Mouse (Mus musculus) erythroblast, embryonic 14.5 days (primary cell): ENCODE results near the gene Gas7. TPM values are rescaled to one million over a fixed set of nuclear protein-coding genes. Genes with fewer than 3 reads are reported as not detected.

ENCODE experiments used
- H3K27me3 ChIP-seq: 2 replicates; pipeline ENCODE4 v1.6.1; 2012; ENCODE audit warnings: inconsistent platforms; ENCODE audit not compliant: control insufficient read depth
- H3K36me3 ChIP-seq: 2 replicates; pipeline ENCODE4 v1.6.1; 2012; ENCODE audit warnings: mild to moderate bottlenecking, inconsistent platforms; ENCODE audit not compliant: control insufficient read depth
- H3K4me1 ChIP-seq: 2 replicates; pipeline ENCODE4 v1.6.1; 2012; ENCODE audit warnings: inconsistent platforms; ENCODE audit not compliant: control insufficient read depth
- H3K4me3 ChIP-seq: replicated peaks from 2 replicates; pipeline ENCODE3; 2012; ENCODE audit warnings: moderate library complexity, mild to moderate bottlenecking, inconsistent platforms
- H3K9me3 ChIP-seq: 2 replicates; pipeline ENCODE4 v1.6.1; 2012; ENCODE audit warnings: low read length, inconsistent platforms, mixed read lengths; ENCODE audit not compliant: control insufficient read depth
- GATA1 ChIP-seq: IDR thresholded peaks from 2 replicates; pipeline ENCODE4 v1.6.1; 2012; ENCODE audit warnings: low read length, inconsistent platforms, mixed read lengths
- TAL1 ChIP-seq: IDR thresholded peaks from 3 replicates; pipeline ENCODE4 v1.6.1; 2012; ENCODE audit warnings: low read length, inconsistent platforms, mixed read lengths
- polyA plus RNA-seq: library from polyadenylated mRNA; stranded (reverse); fragments of >175 nt; gene quantifications from 2 replicates; pipeline ENCODE4 v1.2.3, GENCODE M21; 2012

Gene Gas7
- polyA plus RNA-seq, 1 experiment = 0.01 TPM

DNA sequence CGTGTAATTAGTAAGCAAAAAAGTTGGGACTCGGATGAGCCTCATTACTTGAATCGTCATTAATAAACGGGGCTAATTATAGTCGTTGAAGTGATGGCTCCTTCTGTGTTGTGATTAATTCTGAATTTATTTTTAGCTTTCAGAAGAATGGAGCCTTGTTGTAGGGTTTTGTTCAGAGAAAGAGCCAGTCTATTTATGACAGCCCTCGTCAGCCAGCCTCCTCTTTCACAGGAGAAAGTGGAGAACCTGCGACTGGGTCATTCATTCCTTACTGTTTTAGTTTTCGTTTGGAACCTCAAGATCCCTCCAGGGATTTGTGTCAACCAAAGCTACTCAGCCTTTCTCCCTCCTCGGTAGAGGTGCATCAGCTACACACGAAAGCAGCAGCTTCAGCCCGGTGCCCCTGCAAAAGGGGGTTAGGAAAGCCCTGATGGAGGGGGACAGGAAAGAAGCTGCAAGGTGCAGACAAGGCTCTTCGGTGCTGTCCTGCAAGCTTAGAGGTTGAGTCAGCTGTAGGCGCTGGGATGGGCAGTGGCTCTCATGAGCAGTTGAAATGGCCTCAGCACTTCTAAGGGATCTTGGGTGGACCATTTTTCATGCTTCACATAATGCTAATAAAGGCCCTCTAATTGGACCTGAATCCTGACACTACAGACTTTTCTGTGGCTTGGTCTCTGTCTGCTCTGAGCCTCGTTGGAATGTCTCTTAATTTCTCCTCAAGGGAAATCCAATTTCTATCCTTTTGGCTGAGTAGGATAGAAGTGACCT, 10.0 kb upstream of the Gas7 start:
- Histone ChIP-seq H3K27me3 (no peaks in the 10 kb centered on the region), H3K9me3 (no peaks in the 10 kb centered on the region), H3K4me3 (no peak overlapping the region), H3K4me1 (no peaks in the 10 kb centered on the region), H3K36me3 (no peaks in the 10 kb centered on the region)
- TF ChIP-seq GATA1 = no peak
- no peak for TF ChIP-seq TAL1

DNA sequence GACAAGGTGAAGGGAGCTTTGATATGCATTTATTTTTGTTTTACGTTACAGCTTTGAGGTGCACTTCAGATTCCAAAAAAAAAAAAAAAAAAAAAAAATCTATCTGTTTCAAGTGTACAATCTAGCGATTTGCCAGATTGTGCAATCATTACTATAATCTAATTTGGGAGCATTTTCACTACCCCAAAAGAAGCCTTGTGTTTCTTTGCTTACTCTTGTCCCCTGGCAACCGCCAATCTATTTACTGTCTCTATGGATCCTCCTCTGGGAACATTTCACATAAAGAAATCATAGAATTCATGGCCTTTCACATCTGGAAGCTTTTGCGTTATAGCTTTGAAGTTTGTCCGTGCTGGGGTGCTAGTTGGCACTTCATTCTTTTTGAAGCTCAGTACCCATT, 3.7 kb upstream of the Gas7 start:
- Histone ChIP-seq H3K27me3 (peaks cover 28% of the 10 kb centered on the region), H3K4me3 (no peak overlapping the region), H3K9me3 (no peaks in the 10 kb centered on the region), H3K36me3 (no peaks in the 10 kb centered on the region), H3K4me1 (no peaks in the 10 kb centered on the region)
- TF ChIP-seq TAL1 (no peak), GATA1 (no peak)

DNA sequence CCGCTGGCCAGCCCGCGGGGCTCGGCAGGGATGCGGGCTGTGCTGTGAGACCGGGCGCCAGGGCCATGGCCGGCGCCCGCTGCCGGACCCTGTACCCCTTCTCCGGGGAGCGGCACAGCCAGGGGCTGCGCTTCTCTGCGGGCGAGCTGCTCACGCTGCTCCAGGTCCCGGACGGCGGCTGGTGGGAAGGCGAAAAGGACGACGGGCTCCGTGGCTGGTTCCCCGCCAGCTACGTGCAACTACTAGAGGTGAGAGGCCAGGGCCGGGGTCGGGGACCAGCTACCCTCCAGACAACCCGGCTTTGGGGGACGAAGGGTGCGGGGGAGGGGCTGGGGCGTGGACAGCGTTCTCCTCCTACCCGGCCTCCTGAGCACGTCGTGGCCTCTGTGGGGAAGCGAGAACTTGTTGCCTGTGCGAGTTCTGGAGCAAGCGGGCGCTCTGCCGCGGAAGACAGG, 317 bp downstream of the Gas7 start:
- H3K36me3 ChIP-seq = no peaks in the 10 kb centered on the region
- TF ChIP-seq TAL1 = no peak
- TF ChIP-seq GATA1 = no peak
- H3K4me3 ChIP-seq = peak overlapping the region; percentile 38
- no peaks in the 10 kb centered on the region for H3K9me3 ChIP-seq
- no peaks in the 10 kb centered on the region for H3K4me1 ChIP-seq
- peaks cover 30% of the 10 kb centered on the region for H3K27me3 ChIP-seq

DNA sequence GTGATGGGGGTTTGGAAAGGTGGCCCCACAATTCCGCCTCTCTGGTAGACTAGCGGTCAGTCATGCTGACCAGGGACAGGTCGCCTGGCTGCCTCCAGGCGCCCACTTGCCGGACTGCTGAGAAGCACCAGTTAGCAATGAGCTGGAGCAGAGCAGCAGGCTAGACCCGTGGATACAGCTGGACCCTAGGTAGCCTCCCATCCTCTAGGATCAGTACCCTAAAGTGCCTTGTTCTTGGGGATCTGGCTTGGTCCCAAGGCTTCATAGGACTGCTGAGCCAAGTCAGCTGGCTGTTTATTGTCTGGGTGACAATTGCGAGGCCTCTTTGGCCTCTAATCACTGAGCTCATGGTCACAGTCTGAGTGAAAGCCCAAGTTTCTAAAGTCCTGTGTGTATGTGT, 792 bp downstream of the Gas7 start:
- Histone ChIP-seq H3K36me3 (no peaks in the 10 kb centered on the region), H3K4me1 (no peaks in the 10 kb centered on the region), H3K9me3 (no peaks in the 10 kb centered on the region), H3K27me3 (peaks cover 30% of the 10 kb centered on the region), H3K4me3 (peak overlapping the region; percentile 38)
- TF ChIP-seq TAL1 (no peak), GATA1 (no peak)

DNA sequence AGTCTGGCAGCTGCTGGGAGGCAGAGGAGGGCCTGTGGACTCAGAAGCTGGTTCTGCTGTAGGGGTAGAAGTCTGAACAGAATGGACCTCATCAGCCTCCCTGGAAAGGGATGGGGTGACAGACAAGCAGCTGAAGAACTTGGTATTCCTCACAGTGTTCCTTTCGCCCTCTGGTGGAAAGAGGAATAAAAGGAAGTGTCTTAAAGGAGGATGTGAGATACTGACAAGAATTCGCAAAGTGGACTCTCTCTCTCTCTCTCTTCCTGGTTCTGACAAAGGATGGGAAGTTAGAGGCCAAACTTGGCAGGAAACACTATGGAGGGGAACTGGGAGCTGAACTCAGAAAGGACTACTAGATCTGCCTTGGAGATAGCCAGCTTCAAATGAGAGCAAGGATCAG, 2.9 kb downstream of the Gas7 start:
- Histone ChIP-seq H3K36me3 (no peaks in the 10 kb centered on the region), H3K4me1 (no peaks in the 10 kb centered on the region), H3K9me3 (no peaks in the 10 kb centered on the region), H3K4me3 (no peak overlapping the region), H3K27me3 (peaks cover 30% of the 10 kb centered on the region)
- TF ChIP-seq GATA1 (no peak), TAL1 (no peak)

DNA sequence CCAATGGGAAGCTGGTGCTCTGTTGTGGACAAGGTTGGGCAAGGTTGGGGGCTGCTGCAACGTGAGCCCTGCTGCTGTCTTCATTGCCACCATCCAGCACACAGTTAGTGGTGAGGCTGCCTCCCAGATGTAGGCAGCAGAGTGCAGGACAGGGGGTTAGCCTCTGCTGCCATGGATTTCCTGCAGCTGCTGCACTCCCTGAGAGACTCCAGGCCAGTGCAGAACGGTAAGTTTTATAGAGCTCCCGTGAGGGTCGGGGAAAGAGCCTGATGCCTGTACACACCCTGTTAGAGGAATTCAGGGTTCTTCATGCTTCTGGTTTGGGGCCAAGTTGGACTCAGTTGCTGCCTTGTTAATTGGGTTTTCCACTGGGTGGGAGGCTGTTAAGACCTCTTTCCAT, 11.9 kb downstream of the Gas7 start:
- Histone ChIP-seq H3K9me3 (no peaks in the 10 kb centered on the region), H3K4me1 (no peaks in the 10 kb centered on the region), H3K27me3 (no peaks in the 10 kb centered on the region), H3K4me3 (no peak overlapping the region), H3K36me3 (no peaks in the 10 kb centered on the region)
- TF ChIP-seq GATA1 (no peak), TAL1 (no peak)

DNA sequence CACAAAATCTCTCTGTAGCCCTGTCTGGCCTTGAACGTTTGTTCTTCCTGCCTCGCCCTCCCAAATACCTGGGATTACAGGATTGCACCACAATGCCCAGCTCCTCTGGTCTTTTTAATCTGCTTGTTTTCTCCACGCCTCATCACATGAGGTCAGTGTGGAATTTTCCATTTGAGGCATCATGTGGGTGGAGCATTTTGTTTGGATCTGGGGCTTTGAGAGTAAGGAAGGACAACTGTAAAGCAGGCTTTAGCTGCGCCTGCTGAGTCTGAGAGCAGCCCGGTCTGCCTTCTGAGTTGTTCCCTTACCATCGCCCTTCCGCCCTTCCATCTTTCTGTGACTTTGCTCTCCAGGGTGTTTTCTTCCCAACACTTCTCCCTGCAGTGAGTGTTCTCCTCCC, 13.6 kb downstream of the Gas7 start:
- H3K36me3 ChIP-seq = no peaks in the 10 kb centered on the region
- H3K4me1 ChIP-seq = no peaks in the 10 kb centered on the region
- H3K4me3 ChIP-seq = no peak overlapping the region
- no peaks in the 10 kb centered on the region for H3K27me3 ChIP-seq
- no peaks in the 10 kb centered on the region for H3K9me3 ChIP-seq
- TF ChIP-seq TAL1 (no peak), GATA1 (no peak)

DNA sequence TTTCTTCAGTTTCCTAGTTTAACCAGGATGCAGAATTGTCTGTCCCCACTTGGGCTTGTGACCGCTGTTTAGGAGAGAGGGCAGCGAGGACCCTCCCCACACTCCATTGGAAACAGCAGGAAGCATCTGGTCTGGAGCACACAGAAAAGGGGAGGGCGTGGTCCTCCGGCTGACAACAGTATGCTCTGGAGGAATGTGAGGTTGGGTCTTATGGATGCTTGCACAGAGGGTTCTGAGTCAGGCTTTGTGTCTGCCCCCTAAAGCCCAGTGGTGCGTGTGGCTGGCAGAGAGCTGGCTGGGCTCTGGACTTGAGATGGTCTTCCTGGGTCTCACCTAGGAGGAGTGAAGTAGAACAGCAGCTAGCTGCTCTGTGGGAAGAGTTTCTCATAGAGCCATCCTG, 19.4 kb downstream of the Gas7 start:
- TF ChIP-seq TAL1 = no peak
- no peak overlapping the region for H3K4me3 ChIP-seq
- no peaks in the 10 kb centered on the region for H3K9me3 ChIP-seq
- H3K27me3 ChIP-seq = no peaks in the 10 kb centered on the region
- no peaks in the 10 kb centered on the region for H3K36me3 ChIP-seq
- H3K4me1 ChIP-seq = no peaks in the 10 kb centered on the region

DNA sequence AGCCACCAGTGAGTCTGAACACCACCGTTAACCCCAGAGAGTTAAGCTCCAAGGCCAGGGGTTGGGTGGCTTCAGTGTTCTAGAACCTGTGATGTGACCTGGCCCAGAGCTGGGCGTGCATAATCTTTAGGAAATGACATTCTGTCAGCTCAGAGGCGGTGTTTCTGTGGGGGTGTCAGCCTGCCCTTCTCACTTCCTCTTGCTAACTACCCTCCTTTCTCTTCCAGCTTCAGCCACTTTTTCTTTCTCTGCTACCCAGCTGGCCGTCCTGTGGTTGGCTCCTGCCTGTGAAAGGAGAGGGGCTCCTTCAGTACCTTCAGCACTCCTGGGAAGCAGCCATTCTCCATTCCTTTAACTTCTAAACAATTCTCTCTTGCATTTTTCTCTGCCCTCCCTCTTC, 24.3 kb downstream of the Gas7 start:
- H3K4me1 ChIP-seq = no peaks in the 10 kb centered on the region
- TF ChIP-seq GATA1 (no peak), TAL1 (no peak)
- H3K36me3 ChIP-seq = no peaks in the 10 kb centered on the region
- H3K27me3 ChIP-seq = no peaks in the 10 kb centered on the region
- H3K4me3 ChIP-seq = no peak overlapping the region
- no peaks in the 10 kb centered on the region for H3K9me3 ChIP-seq
